Mouse (Mus musculus): ENCODE data around the gene Vdac1. TPM values are rescaled to one million over a fixed set of nuclear protein-coding genes. Genes with fewer than 3 reads are reported as not detected.
A peak's percentile ranks its signal among the peaks of the same experiment; 100 is the strongest.

Vdac1 gene
- polyA plus RNA-seq, 1 experiment, result 296 TPM

- peak overlapping the region; percentile 93 for H3ac ChIP-seq (ENCODE audit: control insufficient read depth, insufficient read length, low read depth)
- TF ChIP-seq USF1 (IDR thresholded peaks at IDR 0.05; ENCODE audit: low read depth) (no peak), FOSL1 (IDR thresholded peaks at IDR 0.05; ENCODE audit: insufficient read depth, low read length, poor library complexity, severe bottlenecking) (no peak), CEBPB (IDR thresholded peaks at IDR 0.05; ENCODE audit: low read depth) (no peak), MYOG (IDR thresholded peaks at IDR 0.05; ENCODE audit: control insufficient read depth, extremely low read depth, insufficient read length) (no peak), CTCF (IDR thresholded peaks at IDR 0.05; ENCODE audit: control insufficient read depth, insufficient read depth, insufficient read length) (no peak), MYOD1 (IDR thresholded peaks at IDR 0.05; ENCODE audit: control insufficient read depth, insufficient read length, low read depth) (no peak), MAX (IDR thresholded peaks at IDR 0.05) (no peak)
- peaks cover 6% of the 10 kb centered on the region for H3K36me3 ChIP-seq (ENCODE audit: control insufficient read depth, insufficient read depth)
- peak overlapping the region; percentile 98 for H3K4me3 ChIP-seq (ENCODE audit: insufficient read depth, poor library complexity, severe bottlenecking)
- H3K79me2 ChIP-seq (ENCODE audit: control insufficient read depth, insufficient read depth), result peaks cover 54% of the 10 kb centered on the region
- H3K27me3 ChIP-seq (ENCODE audit: control insufficient read depth, insufficient read depth, insufficient read length), result no peaks in the 10 kb centered on the region
- peaks cover 43% of the 10 kb centered on the region for H3K79me3 ChIP-seq (ENCODE audit: low read depth)
These were observed 36.0 kb downstream of the Vdac1 start for GRCm38 (mm10) chr11:52396597-52397188.

- H3K79me3 ChIP-seq (ENCODE audit: low read depth), result peaks cover 45% of the 10 kb centered on the region
- peak overlapping the region; percentile 98 for H3K4me3 ChIP-seq (ENCODE audit: insufficient read depth, poor library complexity, severe bottlenecking)
- H3K79me2 ChIP-seq (ENCODE audit: control insufficient read depth, insufficient read depth), result peaks cover 62% of the 10 kb centered on the region
- H3ac ChIP-seq (ENCODE audit: control insufficient read depth, insufficient read length, low read depth), result no peak overlapping the region
- H3K27me3 ChIP-seq (ENCODE audit: control insufficient read depth, insufficient read depth, insufficient read length), result no peaks in the 10 kb centered on the region
- peaks cover 1% of the 10 kb centered on the region for H3K36me3 ChIP-seq (ENCODE audit: control insufficient read depth, insufficient read depth)
- TF ChIP-seq CTCF (IDR thresholded peaks at IDR 0.05; ENCODE audit: control insufficient read depth, insufficient read depth, insufficient read length) (no peak), MAX (IDR thresholded peaks at IDR 0.05) (no peak), USF1 (IDR thresholded peaks at IDR 0.05; ENCODE audit: low read depth) (no peak), CEBPB (IDR thresholded peaks at IDR 0.05; ENCODE audit: low read depth) (no peak), FOSL1 (IDR thresholded peaks at IDR 0.05; ENCODE audit: insufficient read depth, low read length, poor library complexity, severe bottlenecking) (no peak), MYOG (IDR thresholded peaks at IDR 0.05; ENCODE audit: control insufficient read depth, extremely low read depth, insufficient read length) (no peak)
These were observed 36.8 kb downstream of the Vdac1 start for GRCm38 (mm10) chr11:52397385-52397987.

- peaks cover 38% of the 10 kb centered on the region for H3K36me3 ChIP-seq (ENCODE audit: control insufficient read depth, insufficient read depth)
- H3ac ChIP-seq (ENCODE audit: control insufficient read depth, insufficient read length, low read depth), result no peak overlapping the region
- H3K4me3 ChIP-seq (ENCODE audit: insufficient read depth, poor library complexity, severe bottlenecking), result no peak overlapping the region
- H3K27me3 ChIP-seq (ENCODE audit: control insufficient read depth, insufficient read depth, insufficient read length), result no peaks in the 10 kb centered on the region
- no peak for TF ChIP-seq FOSL1 (IDR thresholded peaks at IDR 0.05; ENCODE audit: insufficient read depth, low read length, poor library complexity, severe bottlenecking)
- no peak for TF ChIP-seq USF1 (IDR thresholded peaks at IDR 0.05; ENCODE audit: low read depth)
- H3K79me3 ChIP-seq (ENCODE audit: low read depth), result peaks cover 45% of the 10 kb centered on the region
- peaks cover 61% of the 10 kb centered on the region for H3K79me2 ChIP-seq (ENCODE audit: control insufficient read depth, insufficient read depth)
These were observed 40.8 kb downstream of the Vdac1 start for GRCm38 (mm10) chr11:52401476-52401875.

GRCm38 (mm10) chr11:52402566-52402965 is 41.9 kb downstream of the Vdac1 start:
- H3K79me3 ChIP-seq (ENCODE audit: low read depth), result peaks cover 34% of the 10 kb centered on the region
- H3K27me3 ChIP-seq (ENCODE audit: control insufficient read depth, insufficient read depth, insufficient read length), result no peaks in the 10 kb centered on the region
- H3K79me2 ChIP-seq (ENCODE audit: control insufficient read depth, insufficient read depth), result peaks cover 50% of the 10 kb centered on the region
- peaks cover 49% of the 10 kb centered on the region for H3K36me3 ChIP-seq (ENCODE audit: control insufficient read depth, insufficient read depth)
- H3ac ChIP-seq (ENCODE audit: control insufficient read depth, insufficient read length, low read depth), result no peak overlapping the region
- no peak overlapping the region for H3K4me3 ChIP-seq (ENCODE audit: insufficient read depth, poor library complexity, severe bottlenecking)
- TF ChIP-seq FOSL1 (IDR thresholded peaks at IDR 0.05; ENCODE audit: insufficient read depth, low read length, poor library complexity, severe bottlenecking) (no peak), MYOG (IDR thresholded peaks at IDR 0.05; ENCODE audit: control insufficient read depth, extremely low read depth, insufficient read length) (no peak), USF1 (IDR thresholded peaks at IDR 0.05; ENCODE audit: low read depth) (no peak), MAX (IDR thresholded peaks at IDR 0.05) (no peak), CTCF (IDR thresholded peaks at IDR 0.05; ENCODE audit: control insufficient read depth, insufficient read depth, insufficient read length) (no peak), MYOD1 (IDR thresholded peaks at IDR 0.05; ENCODE audit: control insufficient read depth, insufficient read length, low read depth) (no peak), CEBPB (IDR thresholded peaks at IDR 0.05; ENCODE audit: low read depth) (no peak)

GRCm38 (mm10) chr11:52404209-52404608 is 43.5 kb downstream of the Vdac1 start:
- no peaks in the 10 kb centered on the region for H3K27me3 ChIP-seq (ENCODE audit: control insufficient read depth, insufficient read depth, insufficient read length)
- H3ac ChIP-seq (ENCODE audit: control insufficient read depth, insufficient read length, low read depth), result no peak overlapping the region
- H3K4me3 ChIP-seq (ENCODE audit: insufficient read depth, poor library complexity, severe bottlenecking), result no peak overlapping the region
- H3K36me3 ChIP-seq (ENCODE audit: control insufficient read depth, insufficient read depth), result peaks cover 65% of the 10 kb centered on the region
- H3K79me3 ChIP-seq (ENCODE audit: low read depth), result peaks cover 19% of the 10 kb centered on the region
- H3K79me2 ChIP-seq (ENCODE audit: control insufficient read depth, insufficient read depth), result peaks cover 33% of the 10 kb centered on the region
- TF ChIP-seq MYOG (IDR thresholded peaks at IDR 0.05; ENCODE audit: control insufficient read depth, extremely low read depth, insufficient read length) (no peak), FOSL1 (IDR thresholded peaks at IDR 0.05; ENCODE audit: insufficient read depth, low read length, poor library complexity, severe bottlenecking) (no peak), USF1 (IDR thresholded peaks at IDR 0.05; ENCODE audit: low read depth) (no peak), MAX (IDR thresholded peaks at IDR 0.05) (no peak), CTCF (IDR thresholded peaks at IDR 0.05; ENCODE audit: control insufficient read depth, insufficient read depth, insufficient read length) (no peak), CEBPB (IDR thresholded peaks at IDR 0.05; ENCODE audit: low read depth) (no peak), MYOD1 (IDR thresholded peaks at IDR 0.05; ENCODE audit: control insufficient read depth, insufficient read length, low read depth) (no peak)
